Mouse (Mus musculus): ENCODE results near the gene Enthd1. TPM values are rescaled to one million over a fixed set of nuclear protein-coding genes. Genes with fewer than 3 reads are reported as not detected.

The Enthd1 gene
- total RNA-seq (2023), result 0.86 TPM

GRCm38 (mm10) chr15:80565106-80565665 lies at the start of gene Enthd1:
TSS of gene Enthd1 (minus strand) at chr15:80565156.

GRCm38 (mm10) chr15:80572291-80572690 lies 7.3 kb upstream of the Enthd1 start, which contains the start of gene Grap2:
TSS of gene Grap2 (plus strand) at chr15:80572594.

Other genes with a start within 250 kb of the Enthd1 start
- gene Grap2, start 7.4 kb upstream of the Enthd1 start, total RNA-seq (2023), result 476 TPM
- gene Fam83f, start 106.7 kb upstream of the Enthd1 start, total RNA-seq (2023), result 0.33 TPM
- 277 TPM for gene Tnrc6b, start 146.2 kb upstream of the Enthd1 start, total RNA-seq (2023)

Data from CD4-positive naive resting alpha-beta T cell, adult 57 days (primary cell).